Mouse (Mus musculus) spleen, postnatal 36 days (tissue): ENCODE results near the gene Hs2st1.

Experiments used
- DNase-seq, 2 experiments: peaks; one replicate each; pipeline ENCODE4 v3.0.0; 2022; ENCODE audit warnings: low spot score in 2 of 2, mixed read lengths in 1 of 2

Gene Hs2st1

DNA sequence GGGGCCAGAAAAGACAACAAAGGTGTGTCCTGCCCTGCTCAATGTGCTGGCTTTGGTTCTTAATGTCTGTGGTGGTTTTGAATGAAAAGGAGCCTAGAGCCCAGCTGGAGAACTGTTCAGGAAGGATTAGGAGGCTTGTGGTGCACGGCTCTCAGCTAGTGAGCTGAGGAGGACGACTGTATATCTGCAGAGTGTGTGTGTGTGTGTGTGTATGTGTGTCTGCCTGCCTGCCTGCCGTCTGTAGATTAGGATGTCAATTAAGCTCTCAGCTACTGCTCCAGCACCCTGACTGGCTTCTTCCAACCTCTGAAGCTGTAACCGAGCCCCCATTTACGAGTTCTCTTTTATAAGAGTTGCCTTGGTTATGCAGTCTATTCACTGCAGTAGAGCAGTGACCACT, 62.1 kb downstream of the Hs2st1 start:
- no peak for DNase-seq

DNA sequence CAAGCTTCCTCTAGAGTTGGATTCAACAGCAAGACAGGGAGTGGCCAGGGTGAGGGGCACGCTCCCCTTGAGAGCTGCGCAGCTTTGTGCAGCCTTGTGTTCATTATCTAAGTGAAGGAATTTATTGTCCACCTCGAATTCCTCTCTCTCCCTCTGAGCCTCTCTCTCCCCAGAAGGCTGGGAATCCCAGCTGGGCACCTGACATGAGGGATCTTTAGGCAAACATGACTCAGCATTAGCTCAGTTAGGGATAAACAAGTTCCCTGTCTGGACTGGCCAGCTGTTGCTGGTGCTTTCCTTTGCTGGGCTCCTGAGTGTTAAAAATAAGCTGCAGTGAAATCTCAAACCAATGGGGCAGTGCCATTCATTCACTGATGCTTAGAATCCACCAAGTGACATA, 63.8 kb downstream of the Hs2st1 start:
- DNase-seq: no peak

DNA sequence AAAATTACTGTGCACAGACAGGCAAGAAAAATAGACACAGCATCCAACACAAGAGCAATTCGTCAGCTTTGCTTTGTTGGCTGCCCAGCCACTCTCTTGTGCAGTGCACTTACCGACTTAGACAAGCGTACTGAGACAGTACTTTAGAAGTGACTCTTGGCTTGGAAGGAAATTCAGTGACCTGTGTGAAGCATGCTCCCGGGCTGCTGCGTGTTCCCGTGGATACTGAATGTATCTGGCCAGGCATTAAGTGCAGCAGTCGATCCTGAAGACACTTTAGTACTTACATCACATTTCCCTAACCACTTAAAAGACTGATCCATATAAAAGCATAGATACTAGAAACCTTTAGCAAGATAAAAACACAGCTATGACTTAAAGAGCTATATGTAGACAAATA, 68.1 kb downstream of the Hs2st1 start:
- DNase-seq: no peak

DNA sequence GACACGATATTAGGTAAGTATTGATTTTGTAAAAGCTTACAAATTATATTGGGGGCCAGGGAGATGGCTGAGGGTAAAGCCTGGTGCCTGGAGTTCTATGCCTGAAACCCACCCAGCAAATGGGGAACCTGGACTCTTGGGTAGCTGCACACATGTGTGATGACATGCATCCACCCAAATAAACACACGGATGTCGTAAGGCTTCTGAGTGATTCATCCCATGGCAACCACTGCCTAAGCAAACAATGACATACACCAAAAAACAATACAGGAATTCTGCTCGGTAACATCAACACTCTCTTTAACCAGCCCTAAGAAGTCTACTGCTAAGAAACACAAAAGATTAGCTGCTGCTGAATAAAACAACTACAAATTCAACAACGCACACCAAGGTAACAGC, 73.2 kb downstream of the Hs2st1 start:
- no peak for DNase-seq

DNA sequence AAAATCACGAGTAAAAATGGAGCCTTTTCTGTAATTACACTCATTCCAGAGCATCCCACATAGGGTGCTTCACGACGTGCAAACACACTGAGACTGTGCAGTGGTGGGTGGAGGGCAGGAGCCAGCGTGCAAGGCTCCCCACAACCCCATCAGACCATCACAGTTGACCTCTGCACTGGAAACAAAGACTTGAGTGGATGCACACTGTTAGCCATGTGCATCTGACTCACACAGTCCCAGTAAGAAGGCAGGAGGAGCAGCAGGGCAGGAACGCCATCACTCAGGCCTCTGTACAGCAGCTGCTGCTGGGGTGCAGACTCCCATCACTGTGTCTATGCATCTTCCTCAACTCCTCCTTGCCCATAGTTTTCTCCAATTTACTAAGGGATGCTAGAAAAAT, 75.1 kb downstream of the Hs2st1 start:
- no peak for DNase-seq

DNA sequence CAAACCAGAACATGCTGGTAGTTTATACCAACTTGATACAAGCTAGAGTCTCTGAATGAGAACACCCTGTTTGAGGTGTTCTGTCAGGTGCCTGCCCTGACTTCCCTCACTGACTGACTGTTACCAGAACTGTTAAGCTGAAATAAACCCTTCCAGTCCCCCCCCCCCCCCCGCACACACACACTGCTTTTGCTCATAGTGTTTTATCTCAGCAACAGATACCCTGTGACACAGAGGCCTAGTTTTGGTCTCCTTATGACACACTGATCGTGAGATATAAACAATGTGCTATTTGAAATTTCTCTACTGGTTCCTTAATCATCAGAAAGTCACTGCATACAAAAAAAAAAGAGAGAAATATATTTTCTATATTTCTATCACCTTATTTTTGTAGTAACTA, 81.2 kb downstream of the Hs2st1 start:
- DNase-seq: no peak

DNA sequence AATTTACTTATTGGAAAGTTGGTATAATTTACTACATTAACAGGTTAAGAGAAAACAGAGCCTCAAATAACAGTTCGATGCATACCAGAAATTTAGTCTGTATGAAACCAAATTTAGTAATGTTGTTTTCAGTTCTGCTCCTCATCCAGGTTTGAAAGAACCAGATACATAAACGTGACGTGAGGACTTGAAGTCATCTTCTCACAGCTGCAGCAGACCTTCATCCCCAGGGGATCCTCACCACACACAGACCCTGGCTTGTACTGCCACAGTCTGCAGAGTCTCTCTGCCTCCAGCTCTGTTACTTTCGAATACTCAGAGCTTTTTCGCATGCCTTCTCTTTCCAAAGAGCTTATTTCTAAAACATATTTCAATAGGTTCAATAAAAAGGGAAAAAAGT, 89.4 kb downstream of the Hs2st1 start:
- DNase-seq: peak; percentile 63 to 67

DNA sequence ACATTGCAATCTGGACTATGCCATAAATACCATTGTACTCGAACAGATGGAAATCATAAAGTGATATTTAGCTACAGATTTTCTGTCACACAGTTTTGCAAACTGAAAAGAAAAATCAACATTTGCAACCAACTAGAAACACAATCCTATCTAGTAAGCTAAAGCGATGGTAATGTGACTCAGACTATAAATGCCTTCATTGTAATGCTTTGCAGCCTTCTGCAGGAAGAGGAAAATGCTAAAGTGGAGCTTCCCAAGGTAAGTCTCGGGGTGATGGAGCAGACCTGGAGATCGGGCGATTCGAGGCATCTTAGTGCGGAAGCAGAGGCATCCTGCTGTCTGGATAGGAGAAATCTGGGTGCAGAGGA, 91.6 kb downstream of the Hs2st1 start:
- no peak for DNase-seq

DNA sequence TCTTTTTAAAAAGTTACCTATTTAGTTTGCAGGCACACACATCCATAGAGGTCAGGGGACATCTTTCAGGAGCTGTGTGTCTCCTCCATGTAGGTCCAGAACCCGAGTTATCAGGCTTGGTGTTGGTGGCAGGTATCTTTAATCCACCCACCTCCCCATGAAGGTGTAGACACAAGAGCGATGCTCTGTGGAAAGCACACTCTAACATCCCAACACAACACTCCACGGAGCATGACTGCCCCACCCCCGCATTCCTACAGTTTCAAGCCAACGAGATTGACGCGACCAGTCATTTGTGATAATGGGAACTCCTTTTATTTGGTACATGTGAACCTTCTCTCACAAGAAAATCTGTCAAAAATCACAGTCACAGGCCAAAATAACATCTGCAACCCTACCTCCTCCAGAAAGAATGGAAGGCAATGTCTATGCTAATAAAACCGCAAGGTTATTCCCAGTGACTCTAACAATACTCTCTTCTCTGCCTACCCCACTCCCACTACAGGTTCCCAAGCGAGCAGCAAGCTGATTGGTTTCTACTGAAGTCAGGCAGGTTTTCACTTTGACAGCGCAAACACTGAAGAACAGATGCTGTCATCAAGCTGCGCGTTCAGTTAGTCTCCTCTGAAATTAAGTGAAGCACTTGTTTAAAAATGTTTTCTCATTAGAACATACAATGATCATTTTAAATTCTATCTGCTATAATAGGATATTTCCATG, 92.1 kb downstream of the Hs2st1 start:
- no peak for DNase-seq

DNA sequence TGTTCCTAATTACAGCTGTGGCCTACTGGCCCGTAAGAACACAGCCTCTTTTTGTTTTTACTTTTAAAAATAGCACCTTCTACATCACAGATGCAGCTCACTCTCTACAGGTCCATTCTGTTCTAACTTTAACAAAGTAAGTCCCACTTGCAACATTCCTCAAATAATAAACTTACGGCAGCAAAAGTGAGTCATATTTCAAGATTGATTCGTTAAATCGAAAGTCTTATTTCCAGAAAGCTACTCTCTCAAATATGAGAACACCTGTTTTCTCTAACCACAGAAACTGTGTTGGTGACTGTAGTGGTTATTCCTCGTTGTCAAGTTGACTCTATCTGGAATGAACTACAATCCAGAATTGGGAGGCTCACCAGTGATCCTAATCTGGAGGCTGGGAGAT, 94.1 kb downstream of the Hs2st1 start:
- no peak for DNase-seq

DNA sequence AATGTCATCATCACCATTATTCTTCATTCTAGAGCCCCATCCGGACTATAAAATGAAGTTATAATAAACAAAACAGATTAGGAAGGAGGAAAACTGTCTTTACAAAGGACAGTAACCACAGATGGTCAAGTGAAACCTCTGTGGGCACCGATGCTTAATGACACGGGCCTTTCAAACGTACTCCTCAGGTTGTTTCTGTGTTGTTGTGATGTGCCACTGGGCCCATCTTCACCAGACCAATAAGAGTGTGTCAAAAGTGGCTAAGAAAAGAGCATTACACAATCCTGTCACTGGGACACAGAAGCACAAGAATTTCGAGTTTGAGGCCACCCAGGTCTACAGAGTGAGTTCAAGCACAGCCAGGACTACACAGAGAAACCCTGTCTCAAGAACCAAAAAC, 95.3 kb downstream of the Hs2st1 start:
- no peak for DNase-seq

DNA sequence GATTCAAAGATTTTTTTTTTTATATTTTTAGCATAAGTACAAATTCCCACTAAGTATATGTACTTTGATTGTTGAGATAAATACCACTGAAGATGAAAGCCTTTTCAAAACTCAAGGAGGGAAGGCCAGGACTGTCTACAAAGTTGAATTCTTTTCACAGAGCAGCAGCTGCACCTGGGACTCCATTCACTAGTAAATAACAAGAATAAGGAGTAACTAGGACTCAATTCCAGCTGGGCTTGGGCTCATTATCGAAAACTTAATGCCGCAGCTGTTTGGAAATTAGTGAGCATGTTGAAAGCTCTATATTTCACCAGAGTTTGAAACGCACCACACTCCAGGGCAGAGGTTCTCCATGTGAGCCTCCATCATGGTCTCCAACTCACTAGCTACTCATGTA, 98.0 kb downstream of the Hs2st1 start:
- DNase-seq: no peak

DNA sequence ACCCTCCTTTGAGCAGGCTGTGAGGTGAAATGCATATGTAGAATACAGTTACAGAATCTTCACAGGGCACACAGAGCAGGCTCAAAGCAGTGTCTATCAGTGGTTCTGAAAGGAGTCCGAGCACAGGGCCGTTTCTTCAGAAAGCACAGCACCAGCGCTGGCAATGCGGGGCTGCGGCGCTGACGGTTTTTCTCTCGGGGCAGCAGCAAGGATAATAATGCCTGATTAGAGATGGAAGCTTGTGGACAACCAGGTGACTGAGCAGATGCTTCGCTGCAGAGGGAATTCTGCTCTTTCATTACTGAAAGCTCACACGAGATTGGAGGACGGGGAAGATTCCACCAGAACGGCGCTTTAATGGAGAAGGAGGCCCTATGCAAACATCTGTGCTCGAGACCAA, 99.1 kb downstream of the Hs2st1 start:
- DNase-seq: no peak

DNA sequence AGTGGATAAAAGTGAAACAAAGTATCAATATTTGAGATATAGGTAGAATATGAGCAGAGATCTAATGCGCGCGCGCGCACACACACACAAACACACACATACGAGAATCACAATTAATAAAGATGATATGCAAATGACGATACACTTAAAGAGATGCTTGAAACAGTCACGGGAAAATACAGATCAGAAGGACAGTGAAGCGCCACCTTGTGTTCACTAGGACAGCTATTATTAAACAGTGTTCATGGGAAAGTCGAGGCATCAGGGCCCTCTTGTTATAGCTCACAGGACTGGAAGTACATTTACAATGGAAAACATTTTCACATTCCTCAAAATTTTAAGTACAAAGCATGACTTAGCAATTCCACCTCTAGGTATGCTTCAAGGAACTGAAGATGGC, 102.5 kb downstream of the Hs2st1 start:
- no peak for DNase-seq

DNA sequence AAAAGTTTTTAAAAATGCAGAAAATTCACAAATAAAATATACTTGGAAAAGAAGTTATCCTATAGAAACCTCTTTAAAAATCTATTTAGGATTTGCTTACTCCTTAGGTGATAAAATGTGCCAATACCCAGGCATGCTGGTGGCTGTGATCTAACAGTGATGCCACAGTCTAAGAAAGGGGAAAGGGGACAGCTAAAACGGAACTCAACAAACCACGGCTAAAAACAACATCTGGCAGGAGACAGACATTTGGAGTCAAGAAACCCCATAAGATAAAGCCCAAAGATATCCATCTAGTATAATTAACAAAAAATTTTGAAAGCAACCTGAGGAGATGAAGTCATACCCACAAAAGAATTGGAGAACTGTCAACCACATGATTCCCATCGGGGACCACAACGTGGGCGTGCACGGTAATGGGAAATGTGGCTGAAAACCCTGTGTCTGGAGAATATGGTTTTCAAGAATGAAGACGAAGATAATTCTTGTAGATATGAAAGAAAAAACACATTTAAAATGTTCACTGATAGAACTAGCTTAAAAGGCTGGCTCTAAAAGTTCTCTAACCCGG, 103.8 kb downstream of the Hs2st1 start:
- DNase-seq: no peak

DNA sequence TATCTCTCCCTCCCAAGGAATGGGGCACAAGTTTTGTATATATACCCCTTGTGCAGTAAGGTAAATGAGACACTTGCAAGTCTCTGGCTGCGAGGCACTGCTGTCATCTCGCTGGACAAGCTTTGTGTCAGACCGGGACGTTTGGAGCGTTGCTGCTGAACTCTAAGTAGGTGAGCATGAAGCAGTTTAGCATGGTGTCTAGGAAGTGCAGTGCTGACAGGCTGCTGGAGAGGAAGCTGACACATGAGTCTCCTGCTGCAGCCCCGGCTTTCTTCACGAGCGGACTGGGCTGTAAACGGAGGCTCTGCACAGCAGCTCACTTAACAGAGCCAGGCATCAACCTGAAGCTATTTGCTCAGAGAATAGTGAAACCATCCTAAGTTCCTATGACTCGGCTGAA, 107.3 kb downstream of the Hs2st1 start:
- DNase-seq: no peak

DNA sequence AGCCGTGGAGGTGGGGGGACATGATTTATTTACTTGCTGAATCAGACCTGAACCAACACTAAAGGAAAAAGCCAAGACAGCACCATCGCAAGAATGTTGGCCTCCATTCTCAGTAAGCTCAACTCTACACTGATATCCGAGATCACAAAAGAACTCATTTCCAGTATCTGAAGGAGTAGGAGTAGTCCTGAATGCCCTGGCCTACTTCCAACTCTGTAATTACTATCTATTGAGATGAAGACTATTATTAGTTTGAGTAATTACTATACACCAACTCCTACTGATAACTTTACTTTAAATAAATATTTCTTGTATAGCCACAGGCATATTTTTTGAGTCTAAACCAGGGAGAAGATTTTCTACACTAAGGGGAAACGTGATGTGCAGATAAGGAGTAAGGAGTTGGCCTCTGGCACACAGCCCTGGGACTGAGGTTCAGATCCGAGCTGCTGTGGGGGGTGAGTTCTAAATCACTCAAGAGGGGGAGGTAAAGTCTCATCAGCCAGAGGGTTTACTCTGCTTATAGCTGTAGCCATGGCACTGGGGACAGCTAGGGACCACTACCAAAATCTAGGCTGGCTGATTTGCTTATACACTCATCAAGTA, 109.7 kb downstream of the Hs2st1 start:
- no peak for DNase-seq

DNA sequence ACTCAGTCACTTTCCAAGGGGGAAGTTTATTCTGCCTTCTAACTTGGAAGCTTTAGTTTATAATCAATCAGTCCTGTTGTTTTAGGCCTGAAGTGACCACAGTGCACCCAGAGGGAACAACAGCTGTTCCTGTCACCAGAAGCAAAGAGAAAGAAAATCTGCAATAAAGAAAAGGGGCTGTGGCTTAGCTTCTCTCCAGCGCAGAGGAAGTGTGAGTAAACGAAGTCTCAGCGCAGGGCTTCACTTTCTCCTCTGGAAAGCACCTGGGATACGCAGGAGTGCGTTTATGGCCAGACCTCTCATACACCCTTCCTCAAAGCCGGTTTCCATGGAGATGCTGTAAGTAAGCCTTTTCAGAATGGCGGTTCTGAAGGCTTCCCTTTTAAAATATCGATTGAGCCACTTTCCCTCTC, 110.7 kb downstream of the Hs2st1 start:
- no peak for DNase-seq

DNA sequence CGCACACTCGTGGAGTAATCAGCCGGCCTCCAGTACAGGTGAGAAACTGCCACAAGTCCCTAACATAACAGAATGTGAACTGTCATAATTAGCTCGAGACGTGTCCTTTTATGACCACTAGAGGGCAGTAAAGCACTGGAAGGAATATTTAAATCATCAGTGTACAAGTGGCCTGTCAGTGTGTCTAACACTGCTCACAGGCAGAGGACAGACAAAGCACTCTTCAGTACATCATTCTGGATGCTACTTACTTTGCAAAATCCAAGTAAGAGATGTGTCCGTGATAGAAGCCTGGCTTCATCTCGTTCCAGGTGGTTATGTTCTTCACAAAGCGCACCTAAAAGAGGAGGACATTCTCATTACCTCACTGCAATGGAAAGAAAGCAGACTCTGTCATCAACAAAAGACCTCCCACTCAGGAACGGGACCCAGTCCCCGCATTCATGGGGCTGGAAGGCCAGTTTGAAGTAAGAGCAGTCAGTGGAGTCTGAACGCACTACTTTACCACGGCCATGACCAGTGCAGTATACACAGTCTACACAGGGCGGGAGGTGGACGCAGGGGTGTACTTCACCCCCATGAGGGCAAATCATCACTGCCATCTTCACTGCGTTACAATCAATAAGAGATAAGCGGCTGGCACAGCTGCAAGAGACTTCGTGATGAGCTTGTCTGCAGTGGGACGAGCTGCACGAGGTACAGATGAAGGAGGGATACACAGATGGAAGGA, 116.1 kb downstream of the Hs2st1 start:
- peak; percentile 29 to 52 for DNase-seq

DNA sequence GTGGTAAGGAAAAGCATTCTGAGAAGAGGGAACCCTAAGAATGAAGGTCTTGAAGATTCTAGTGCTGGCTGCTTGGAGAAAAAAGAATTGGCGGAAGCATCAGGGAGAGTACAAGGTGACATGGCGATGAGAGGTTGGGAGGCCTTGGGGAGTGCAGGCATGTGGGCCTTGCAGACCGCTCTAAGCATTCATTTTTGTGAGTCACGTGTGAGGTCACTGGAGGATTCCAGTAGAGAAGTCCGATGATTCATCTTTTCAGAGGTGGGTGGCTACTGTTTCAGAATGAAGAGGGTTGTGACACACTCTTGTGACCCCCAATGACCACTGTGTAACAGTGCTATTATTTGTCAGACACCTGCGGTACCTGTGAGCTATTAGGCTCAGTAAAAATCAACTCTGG, 121.0 kb downstream of the Hs2st1 start:
- no peak for DNase-seq

DNA sequence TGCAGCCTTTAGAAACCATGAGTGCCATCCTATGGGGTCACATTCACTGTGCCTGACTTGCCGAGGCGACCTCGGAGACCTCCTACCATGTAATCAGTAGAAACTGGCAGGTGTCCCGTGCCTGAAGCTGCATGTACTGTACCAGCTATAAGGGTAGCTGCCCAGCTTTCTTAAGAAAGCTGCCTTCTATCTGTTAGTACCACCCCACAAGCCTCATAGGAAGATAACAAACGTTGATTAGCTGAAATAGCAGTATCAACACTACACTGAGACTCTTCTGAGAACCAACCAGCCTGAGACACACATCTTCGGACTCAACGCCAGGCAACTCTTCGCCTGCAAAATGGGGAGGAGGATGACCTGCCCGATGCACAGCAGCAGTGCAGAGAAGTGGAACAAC, 122.1 kb downstream of the Hs2st1 start:
- DNase-seq: no peak

DNA sequence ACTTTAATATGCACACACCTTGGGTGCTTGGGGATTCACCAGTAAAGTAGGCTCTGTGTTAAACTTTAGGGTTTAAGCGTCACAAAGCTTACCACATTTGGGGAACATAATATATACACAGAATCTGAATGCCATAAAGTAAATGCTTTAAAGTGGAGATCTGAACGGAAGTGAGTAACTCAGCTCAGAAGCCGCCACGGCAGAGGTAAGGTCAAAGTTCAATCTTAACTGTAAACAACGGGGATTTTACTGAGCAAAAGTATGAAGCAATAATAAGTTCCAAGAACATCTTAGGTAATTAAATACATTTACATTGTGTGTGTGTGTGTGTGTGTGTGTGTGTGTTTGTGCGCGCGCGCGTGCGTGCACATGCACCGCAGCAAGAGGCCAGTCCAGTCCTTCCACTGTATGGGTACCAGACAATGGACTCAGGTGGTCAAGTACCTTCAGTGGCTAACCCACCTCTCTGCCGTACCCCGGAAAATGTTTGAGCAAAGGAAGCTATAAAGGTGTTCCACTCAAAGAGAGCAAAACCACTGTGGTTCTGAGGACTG, 123.8 kb downstream of the Hs2st1 start:
- DNase-seq: no peak
